Comparison of ENCODE assay signal across 16 mouse cellular contexts in genomic region chr3:134718620-134719019, GRCm38 (mm10).
A peak's percentile ranks its signal among the peaks of the same experiment; 100 is the strongest.
DNase-seq lines count a peak whose midpoint lies in the region; ATAC-seq and TF ChIP-seq lines count a peak whose summit lies in the region.
"Had no signal": no experiment of that assay in that cellular context is flagged by ENCODE, and none has a peak within 500 bp of the region (broad histone marks: within the 10 kb centered on the region; RNA-seq: fewer than 3 reads in every experiment).

No protein-coding gene starts in this region.

- in situ Hi-C loops in CH12.LX (cut with MboI; ENCODE audit: low pct_ligation_motif_present, low pct_unique_long_range_greater_than_20kb, low sequenced_read_pairs) = no loop called here

- no peak for TF ChIP-seq POLR2A in CH12.LX (IDR thresholded peaks at IDR 0.05; ENCODE audit: low read depth, low read length)
- TF ChIP-seq POLR2A in brain, embryonic 14.5 days (IDR thresholded peaks at IDR 0.05; ENCODE audit: borderline replicate concordance, extremely low read depth, insufficient read depth, insufficient read length, poor library complexity, severe bottlenecking) = no peak

- no peaks in the 10 kb centered on the region for H3K4me1 ChIP-seq in kidney, postnatal 0 days (replicated peaks; ENCODE audit: insufficient read depth, low read length)
- H3K4me1 ChIP-seq in kidney, embryonic 14.5 days (ENCODE audit: control insufficient read depth, insufficient read depth, low read length) = no peaks in the 10 kb centered on the region
- H3K4me1 ChIP-seq in CH12.LX (ENCODE audit: control insufficient read depth in 1 of 2, insufficient read depth in 2 of 2) = no peaks in the 10 kb centered on the region
- H3K4me1 ChIP-seq in neural tube, embryonic 15.5 days = no peaks in the 10 kb centered on the region
- H3K4me1 ChIP-seq: embryonic facial prominence, embryonic 13.5 days; heart, embryonic 13.5 days; liver, embryonic 13.5 days had no signal

- H3K4me3 ChIP-seq in kidney, postnatal 0 days (replicated peaks; ENCODE audit: low read depth, low read length) = no peak overlapping the region
- H3K4me3 ChIP-seq in kidney, embryonic 14.5 days (ENCODE audit: low read length) = no peak overlapping the region
- no peak overlapping the region for H3K4me3 ChIP-seq in CH12.LX (replicated peaks in 1 of 3; ENCODE audit: low read depth in 2 of 3, low read length in 2 of 3, poor library complexity in 1 of 3)
- no peak overlapping the region for H3K4me3 ChIP-seq in neural tube, embryonic 15.5 days (replicated peaks)
- H3K4me3 ChIP-seq: embryonic facial prominence, embryonic 13.5 days; heart, embryonic 13.5 days; liver, embryonic 13.5 days had no signal

- H3K9ac ChIP-seq in kidney, postnatal 0 days (ENCODE audit: low read depth, low read length) = no peak overlapping the region
- no peak overlapping the region for H3K9ac ChIP-seq in kidney, embryonic 14.5 days (ENCODE audit: low read depth, low read length)
- H3K9ac ChIP-seq in CH12.LX (ENCODE audit: insufficient read depth, low read depth) = no peak overlapping the region
- H3K9ac ChIP-seq in neural tube, embryonic 15.5 days (replicated peaks) = no peak overlapping the region
- H3K9ac ChIP-seq: embryonic facial prominence, embryonic 13.5 days; heart, embryonic 13.5 days; hindbrain, embryonic 14.5 days; liver, embryonic 13.5 days had no signal

- H3K79me2 ChIP-seq in CH12.LX (replicated peaks; ENCODE audit: control insufficient read depth, extremely low read depth, insufficient read depth, poor library complexity, severe bottlenecking) = no peaks in the 10 kb centered on the region

- H3K4me2 ChIP-seq in kidney, postnatal 0 days (ENCODE audit: low read length) = no peak overlapping the region
- no peak overlapping the region for H3K4me2 ChIP-seq in kidney, embryonic 14.5 days (replicated peaks; ENCODE audit: low read depth, low read length)
- H3K4me2 ChIP-seq in CH12.LX (ENCODE audit: insufficient read depth, low read depth, poor library complexity, severe bottlenecking) = no peak overlapping the region
- H3K4me2 ChIP-seq in neural tube, embryonic 15.5 days = no peak overlapping the region
- H3K4me2 ChIP-seq: embryonic facial prominence, embryonic 13.5 days; heart, embryonic 13.5 days; hindbrain, embryonic 14.5 days; liver, embryonic 13.5 days had no signal

- TF ChIP-seq CTCF in kidney, postnatal 0 days (IDR thresholded peaks at IDR 0.05; ENCODE audit: low read depth) = peak; percentile 45
- TF ChIP-seq CTCF in CH12.LX (conservative IDR thresholded peaks at IDR 0.05 in 1 of 2, IDR thresholded peaks at IDR 0.05 in 1 of 2; ENCODE audit: low read depth in 2 of 2, low read length in 2 of 2) = peak; percentile 47 to 79; a peak in 3 of 4 replicates
- TF ChIP-seq CTCF in brain, embryonic 14.5 days (IDR thresholded peaks at IDR 0.05; ENCODE audit: borderline replicate concordance, extremely low read depth, insufficient read depth, insufficient read length) = peak; percentile 43; the same call in 1 of the 2 replicates

- peak; percentile 12 for DNase-seq in adrenal gland, postnatal 10 days
- no peak for DNase-seq in adrenal gland, postnatal 4 days (ENCODE audit: low spot score in 2 of 2)
- peak; percentile 8 for DNase-seq in kidney, postnatal 0 days (ENCODE audit: low spot score)
- peak; percentile 62 for DNase-seq in CH12.LX (ENCODE audit: extremely low read depth)
- DNase-seq in brain, embryonic 14.5 days (ENCODE audit: low read depth) = no peak
- DNase-seq in layer of hippocampus, postnatal 14 days (ENCODE audit: low spot score in 2 of 2) = no peak
- DNase-seq: cerebellum, adult 11 months; gastrocnemius, postnatal 25 days; liver, embryonic 13.5 days had no signal

- dilution Hi-C loops in CH12.LX (cut with MboI; ENCODE audit: extremely low pct_ligation_motif_present, extremely low pct_unique_long_range_greater_than_20kb, low sequenced_read_pairs) = no loop called here

- H3K27ac ChIP-seq in kidney, postnatal 0 days = no peak overlapping the region
- H3K27ac ChIP-seq in kidney, embryonic 14.5 days (ENCODE audit: low read depth, low read length) = no peak overlapping the region
- no peak overlapping the region for H3K27ac ChIP-seq in CH12.LX (ENCODE audit: insufficient read depth, low read depth)
- H3K27ac ChIP-seq in neural tube, embryonic 15.5 days (replicated peaks) = no peak overlapping the region
- H3K27ac ChIP-seq: embryonic facial prominence, embryonic 13.5 days; heart, embryonic 13.5 days; hindbrain, embryonic 14.5 days; liver, embryonic 13.5 days; macrophage had no signal

- no peaks in the 10 kb centered on the region for H3K36me3 ChIP-seq in kidney, postnatal 0 days (ENCODE audit: insufficient read depth, low read length)
- H3K36me3 ChIP-seq in kidney, embryonic 14.5 days (ENCODE audit: control insufficient read depth, insufficient read depth, low read length) = no peaks in the 10 kb centered on the region
- H3K36me3 ChIP-seq in CH12.LX (replicated peaks in 1 of 2; ENCODE audit: control insufficient read depth in 1 of 2, insufficient read depth in 1 of 2, low read length in 1 of 2) = no peaks in the 10 kb centered on the region
- H3K36me3 ChIP-seq in neural tube, embryonic 15.5 days = no peaks in the 10 kb centered on the region
- H3K36me3 ChIP-seq: embryonic facial prominence, embryonic 13.5 days; heart, embryonic 13.5 days; liver, embryonic 13.5 days had no signal

- no peak for TF ChIP-seq EP300 in CH12.LX (IDR thresholded peaks at IDR 0.05; ENCODE audit: low read length)

- H3K9me3 ChIP-seq in kidney, postnatal 0 days (replicated peaks; ENCODE audit: low read length) = no peaks in the 10 kb centered on the region
- H3K9me3 ChIP-seq in kidney, embryonic 14.5 days (ENCODE audit: control insufficient read depth, low read length) = no peaks in the 10 kb centered on the region
- no peaks in the 10 kb centered on the region for H3K9me3 ChIP-seq in CH12.LX (replicated peaks; ENCODE audit: low read length)
- H3K9me3 ChIP-seq in neural tube, embryonic 15.5 days (replicated peaks) = no peaks in the 10 kb centered on the region
- H3K9me3 ChIP-seq: embryonic facial prominence, embryonic 13.5 days; heart, embryonic 13.5 days; liver, embryonic 13.5 days had no signal

- 34% methylated on average over 2 of the region's 2 CpGs for WGBS in kidney, postnatal 0 days
- 42% methylated on average over 2 of the region's 2 CpGs for WGBS in kidney, embryonic 14.5 days
- WGBS in neural tube, embryonic 15.5 days = 39% methylated on average over 2 of the region's 2 CpGs

- no peak for ATAC-seq in kidney, postnatal 0 days (replicated peaks; ENCODE audit: low FRiP score, low read depth)
- ATAC-seq in kidney, embryonic 14.5 days (ENCODE audit: low FRiP score, low TSS enrichment) = no peak
- ATAC-seq in neural tube, embryonic 15.5 days (ENCODE audit: low FRiP score) = no peak
- ATAC-seq: forebrain, embryonic 16.5 days had no signal

- TF ChIP-seq RAD21 in CH12.LX (IDR thresholded peaks at IDR 0.05; ENCODE audit: low read depth, low read length) = peak; percentile 78

- no peaks in the 10 kb centered on the region for H3K27me3 ChIP-seq in kidney, postnatal 0 days (ENCODE audit: insufficient read depth, low read length)
- H3K27me3 ChIP-seq in kidney, embryonic 14.5 days (ENCODE audit: control insufficient read depth, insufficient read depth, low read length) = no peaks in the 10 kb centered on the region
- no peaks in the 10 kb centered on the region for H3K27me3 ChIP-seq in CH12.LX (replicated peaks)
- no peaks in the 10 kb centered on the region for H3K27me3 ChIP-seq in neural tube, embryonic 15.5 days (replicated peaks)
- H3K27me3 ChIP-seq: embryonic facial prominence, embryonic 13.5 days; heart, embryonic 13.5 days; liver, embryonic 13.5 days had no signal

TF ChIP-seq in CH12.LX, 34 proteins besides CTCF, POLR2A, EP300 and RAD21:
- TF ChIP-seq ETS1 (conservative IDR thresholded peaks at IDR 0.05; ENCODE audit: low read depth, low read length) (no peak), NELFE (IDR thresholded peaks at IDR 0.05; ENCODE audit: low read depth, low read length) (no peak), USF1 (IDR thresholded peaks at IDR 0.05; ENCODE audit: low read depth, low read length) (no peak), CHD1 (IDR thresholded peaks at IDR 0.05; ENCODE audit: low read depth, low read length) (no peak), GABPA (IDR thresholded peaks at IDR 0.05; ENCODE audit: insufficient replicate concordance, low read depth, low read length) (no peak), ELF1 (IDR thresholded peaks at IDR 0.05; ENCODE audit: low read depth, low read length) (no peak), SMC3 (IDR thresholded peaks at IDR 0.05; ENCODE audit: low read depth, low read length) (peak; percentile 65)

Comparison
In these comparisons a context has a peak if more than half of its experiments do, and no peak if none do; other contexts are left out.
1. DNase-seq: peak in adrenal gland, postnatal 10 days (single experiment), kidney, postnatal 0 days (single experiment) and CH12.LX (single experiment); none in adrenal gland, postnatal 4 days (0 of 2), brain, embryonic 14.5 days (single experiment) and layer of hippocampus, postnatal 14 days (0 of 2).
2. Peak in every context shown above with its lines, with median percentiles within 50 percentile points of each other: CTCF ChIP-seq.